Mouse (Mus musculus) lung, embryonic 15.5 days (tissue): ENCODE data around the gene Thada. TPM values are rescaled to one million over a fixed set of nuclear protein-coding genes. Genes with fewer than 3 reads are reported as not detected.
"Not testable (repeated sequence)": the region's sequence is repeated elsewhere in the genome, so short reads cannot be mapped to it uniquely, and the experiment has no call there.

Experiments
- ATAC-seq: fragments of 200-750 bp; cut with Nextera tagmentation; 2 replicates; pipeline ENCODE4 v1.8.0; 2017; ENCODE audit warnings: moderate number of reproducible peaks, borderline replicate concordance; ENCODE audit not compliant: low FRiP score, low TSS enrichment; ENCODE audit errors: extremely low read depth
- H3K27ac ChIP-seq: fragments of 300-500 bp; sonication (generic); 2 replicates; pipeline ENCODE4 v1.5.1; 2015; ENCODE audit warnings: moderate library complexity, mild to moderate bottlenecking, inconsistent platforms
- H3K27me3 ChIP-seq: fragments of 300-500 bp; sonication (generic); 2 replicates; pipeline ENCODE4 v1.6.1; 2015; ENCODE audit warnings: inconsistent platforms
- H3K36me3 ChIP-seq: fragments of 300-500 bp; sonication (generic); 2 replicates; pipeline ENCODE4 v1.6.1; 2015; ENCODE audit warnings: inconsistent platforms
- H3K4me1 ChIP-seq: fragments of 300-500 bp; sonication (generic); 2 replicates; pipeline ENCODE4 v1.6.1; 2015; ENCODE audit warnings: inconsistent platforms
- H3K4me2 ChIP-seq: fragments of 300-500 bp; sonication (generic); 2 replicates; pipeline ENCODE4 v1.6.1; 2015; ENCODE audit warnings: inconsistent platforms, mild to moderate bottlenecking, moderate library complexity
- H3K4me3 ChIP-seq: fragments of 300-500 bp; sonication (generic); 2 replicates; pipeline ENCODE4 v1.5.1; 2015; ENCODE audit warnings: mild to moderate bottlenecking, inconsistent platforms
- H3K9ac ChIP-seq: fragments of 300-500 bp; sonication (generic); 2 replicates; pipeline ENCODE4 v1.6.1; 2015; ENCODE audit warnings: inconsistent platforms
- H3K9me3 ChIP-seq: fragments of 300-500 bp; sonication (generic); 2 replicates; pipeline ENCODE4 v1.6.1; 2016; ENCODE audit warnings: inconsistent platforms
- WGBS: fragments of 180-500 bp; shearing (Covaris S2); methylation state at CpG from one replicate; pipeline ENCODE4 v1.1.7; 2015; 5-methylcytosine and 5-hydroxymethylcytosine counted together
- polyA plus RNA-seq: library from polyadenylated mRNA; unstranded; fragments of >200 nt; fragmentation: Nextera tagmentation; extraction: Ambion mirVana; gene quantifications from 2 replicates; pipeline ENCODE4 v1.2.1, GENCODE M21; 2015

Thada gene
- polyA plus RNA-seq, 1 experiment from 2014 or later, result 10.0 TPM

GRCm38 (mm10) chr17:84238174-84238573 lies 227.8 kb downstream of the Thada start:
- Histone ChIP-seq H3K9ac (no peak overlapping the region), H3K36me3 (no peaks in the 10 kb centered on the region), H3K27me3 (no peaks in the 10 kb centered on the region), H3K27ac (no peak overlapping the region), H3K9me3 (no peaks in the 10 kb centered on the region), H3K4me3 (no peak overlapping the region), H3K4me2 (no peak overlapping the region), H3K4me1 (peaks cover 6% of the 10 kb centered on the region; the same call in 1 of the 2 replicates)
- no peak for ATAC-seq
- 39% methylated on average over 1 of the region's 1 CpGs for WGBS

DNA sequence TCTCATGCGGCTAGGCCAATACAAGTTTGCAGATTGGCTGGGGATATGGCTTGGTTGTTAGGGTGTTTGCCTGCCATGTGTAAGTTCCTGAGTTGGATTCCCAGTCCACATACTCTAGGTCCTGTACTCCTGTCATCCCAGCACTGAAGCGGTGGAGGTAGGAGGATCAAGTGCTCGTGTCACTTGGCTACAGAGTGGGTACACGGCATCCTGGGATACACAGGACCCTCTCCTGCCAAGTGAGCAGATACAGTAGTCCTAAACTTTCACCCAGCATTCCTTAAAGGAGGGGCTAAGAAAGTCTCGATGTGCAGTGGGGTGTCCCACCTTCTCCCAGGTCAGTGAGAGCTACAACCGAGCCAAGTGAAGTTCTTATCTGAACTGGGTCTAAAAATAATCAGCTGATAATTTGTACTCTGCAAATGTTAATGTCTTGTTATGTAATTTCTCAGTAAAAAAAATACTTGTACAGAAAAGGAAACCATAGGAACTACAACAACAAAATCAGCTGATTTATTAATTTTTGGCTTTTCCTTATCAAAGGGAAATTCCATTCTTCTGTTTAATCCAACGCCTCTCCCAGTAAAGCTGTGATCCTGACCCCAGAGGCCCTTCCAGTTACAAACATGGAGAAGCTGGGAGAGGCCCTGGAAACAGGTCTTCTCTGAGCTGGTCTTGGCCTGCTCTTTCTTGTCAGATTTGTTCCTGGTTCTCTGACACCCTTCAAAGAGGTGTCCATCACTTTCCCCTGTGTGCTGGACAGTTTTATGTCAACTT lies 229.0 kb downstream of the Thada start:
- ATAC-seq, result no peak
- Histone ChIP-seq H3K4me1 (peaks cover 6% of the 10 kb centered on the region; the same call in 1 of the 2 replicates), H3K36me3 (no peaks in the 10 kb centered on the region), H3K4me3 (no peak overlapping the region), H3K4me2 (no peak overlapping the region), H3K27ac (no peak overlapping the region), H3K9me3 (no peaks in the 10 kb centered on the region), H3K27me3 (no peaks in the 10 kb centered on the region), H3K9ac (no peak overlapping the region)
- 46% methylated on average over 7 of the region's 7 CpGs for WGBS

- WGBS, result 74% methylated on average over 4 of the region's 4 CpGs
These were observed 230.5 kb downstream of the Thada start for GRCm38 (mm10) chr17:84235399-84235928.

GRCm38 (mm10) chr17:84234785-84235184 lies 231.2 kb downstream of the Thada start:
- not testable (repeated sequence) for H3K4me2 ChIP-seq, ATAC-seq, H3K27ac ChIP-seq, H3K4me1 ChIP-seq, H3K9ac ChIP-seq, H3K27me3 ChIP-seq, H3K36me3 ChIP-seq, H3K9me3 ChIP-seq, H3K4me3 ChIP-seq
- WGBS, result 87% methylated on average over 2 of the region's 4 CpGs

More at GRCm38 (mm10) chr17:84235399-84235928, 230.5 kb downstream of the Thada start:
- Histone ChIP-seq H3K9me3 (no peaks in the 10 kb centered on the region), H3K9ac (no peak overlapping the region), H3K27ac (no peak overlapping the region), H3K4me2 (no peak overlapping the region), H3K27me3 (no peaks in the 10 kb centered on the region), H3K36me3 (no peaks in the 10 kb centered on the region), H3K4me3 (no peak overlapping the region), H3K4me1 (peaks cover 6% of the 10 kb centered on the region; the same call in 1 of the 2 replicates)
- no peak for ATAC-seq

DNA sequence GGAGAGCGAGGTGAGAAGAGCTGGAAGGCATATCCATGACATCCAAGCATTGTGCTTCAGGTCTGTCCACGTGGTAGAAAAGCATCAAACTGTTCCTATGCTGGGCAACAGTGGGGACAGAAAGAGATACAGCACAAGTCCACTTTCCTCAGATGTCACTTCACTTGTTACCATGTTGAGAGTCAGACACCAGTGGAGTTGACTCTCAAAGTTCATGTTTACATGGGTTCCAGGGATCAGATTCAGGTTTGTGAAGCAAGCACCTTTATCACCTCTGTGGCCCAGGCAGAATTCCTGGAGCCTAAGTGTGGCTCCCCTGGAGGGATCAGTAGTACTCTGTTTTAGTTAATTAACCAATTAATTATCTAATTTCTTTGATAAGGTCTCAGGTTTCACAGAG lies 232.2 kb downstream of the Thada start:
- no peak overlapping the region for H3K9ac ChIP-seq
- peaks cover 6% of the 10 kb centered on the region; the same call in 1 of the 2 replicates for H3K36me3 ChIP-seq
- ATAC-seq, result no peak
- H3K27ac ChIP-seq, result no peak overlapping the region
- 74% methylated on average over 2 of the region's 2 CpGs for WGBS
- no peak overlapping the region for H3K4me2 ChIP-seq
- no peaks in the 10 kb centered on the region for H3K27me3 ChIP-seq
- peaks cover 6% of the 10 kb centered on the region; the same call in 1 of the 2 replicates for H3K4me1 ChIP-seq
- no peak overlapping the region for H3K4me3 ChIP-seq
- H3K9me3 ChIP-seq, result no peaks in the 10 kb centered on the region

DNA sequence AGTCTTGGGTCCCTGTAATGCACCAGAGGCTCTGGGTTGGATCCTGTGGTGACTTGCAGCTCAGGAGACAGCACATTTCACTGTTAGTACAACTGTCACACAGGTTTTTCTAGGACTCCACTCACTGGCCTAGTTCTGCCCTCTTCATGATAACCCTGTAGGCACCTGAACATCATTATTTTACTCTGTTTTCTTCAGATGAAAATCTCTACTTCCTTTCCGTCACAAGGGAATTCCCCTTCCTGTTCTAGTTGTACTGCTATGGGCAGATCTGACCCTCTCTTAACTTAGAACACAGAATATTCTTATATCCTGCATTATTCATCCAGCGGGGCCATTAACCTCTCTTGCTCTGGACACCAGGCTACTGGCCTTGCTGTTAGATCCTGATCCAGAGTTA lies 234.6 kb downstream of the Thada start:
- H3K27ac ChIP-seq, result no peak overlapping the region
- H3K4me3 ChIP-seq, result no peak overlapping the region
- no peaks in the 10 kb centered on the region for H3K9me3 ChIP-seq
- no peak overlapping the region for H3K4me2 ChIP-seq
- H3K36me3 ChIP-seq, result peaks cover 9% of the 10 kb centered on the region
- no peak for ATAC-seq
- no peaks in the 10 kb centered on the region for H3K27me3 ChIP-seq
- 90% methylated on average over 2 of the region's 2 CpGs for WGBS
- no peaks in the 10 kb centered on the region for H3K4me1 ChIP-seq
- H3K9ac ChIP-seq, result no peak overlapping the region

DNA sequence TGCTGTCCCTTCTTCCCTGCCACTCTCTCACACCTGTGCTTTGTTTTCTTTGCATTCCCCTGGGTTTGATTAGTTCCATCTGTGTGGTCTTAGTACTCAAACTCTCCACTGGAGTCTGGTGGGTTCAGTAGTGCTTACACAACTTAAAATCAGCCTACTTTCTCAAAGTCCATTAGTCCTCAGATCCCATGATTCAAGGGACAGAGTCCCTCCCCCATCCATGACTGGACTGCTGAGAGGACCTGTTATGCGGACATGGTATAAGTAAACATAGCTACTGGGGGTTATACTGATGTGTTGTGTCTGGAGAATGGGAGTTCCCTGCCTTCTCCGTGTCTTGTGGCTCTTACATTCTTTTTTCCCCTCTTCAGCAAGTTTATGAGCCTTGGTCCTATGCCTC lies 237.8 kb downstream of the Thada start:
- Histone ChIP-seq H3K9me3 (no peaks in the 10 kb centered on the region), H3K27me3 (no peaks in the 10 kb centered on the region), H3K4me3 (no peak overlapping the region), H3K4me1 (no peaks in the 10 kb centered on the region), H3K36me3 (peaks cover 12% of the 10 kb centered on the region), H3K27ac (no peak overlapping the region), H3K9ac (no peak overlapping the region), H3K4me2 (no peak overlapping the region)
- 57% methylated on average over 2 of the region's 2 CpGs for WGBS
- no peak for ATAC-seq

GRCm38 (mm10) chr17:84226681-84227080 lies 239.3 kb downstream of the Thada start:
- Histone ChIP-seq H3K9me3 (no peaks in the 10 kb centered on the region), H3K36me3 (peaks cover 15% of the 10 kb centered on the region), H3K27me3 (no peaks in the 10 kb centered on the region), H3K4me2 (no peak overlapping the region), H3K4me3 (no peak overlapping the region), H3K9ac (no peak overlapping the region), H3K4me1 (no peaks in the 10 kb centered on the region), H3K27ac (no peak overlapping the region)
- WGBS, result 55% methylated on average over 6 of the region's 6 CpGs
- no peak for ATAC-seq

DNA sequence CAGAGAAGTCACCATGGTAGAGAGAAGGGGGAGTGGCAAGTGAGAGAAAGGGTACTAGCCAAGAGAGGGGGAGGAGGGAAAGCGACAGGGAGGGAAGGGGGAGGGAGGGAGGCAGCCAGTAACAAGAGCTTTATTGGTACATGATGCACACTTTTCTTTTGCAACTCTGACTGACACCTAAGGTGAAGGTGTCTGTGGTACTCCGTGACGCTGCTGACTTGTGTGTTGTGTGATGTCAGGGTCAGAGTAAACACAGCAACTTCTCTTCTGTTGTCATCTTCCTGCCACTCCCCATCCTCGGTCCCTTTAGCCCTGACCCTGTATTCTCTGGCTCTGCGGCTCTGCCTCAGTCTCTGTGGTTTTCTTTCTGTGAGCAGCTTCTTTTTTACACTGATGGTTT lies 239.8 kb downstream of the Thada start:
- H3K27me3 ChIP-seq, result no peaks in the 10 kb centered on the region
- H3K4me1 ChIP-seq, result no peaks in the 10 kb centered on the region
- H3K9ac ChIP-seq, result no peak overlapping the region
- no peak overlapping the region for H3K4me2 ChIP-seq
- no peak for ATAC-seq
- H3K9me3 ChIP-seq, result no peaks in the 10 kb centered on the region
- peaks cover 19% of the 10 kb centered on the region for H3K36me3 ChIP-seq
- 50% methylated on average over 5 of the region's 5 CpGs for WGBS
- no peak overlapping the region for H3K27ac ChIP-seq
- no peak overlapping the region for H3K4me3 ChIP-seq

- no peak overlapping the region for H3K4me3 ChIP-seq
- H3K36me3 ChIP-seq, result peaks cover 29% of the 10 kb centered on the region
- 63% methylated on average over 15 of the region's 15 CpGs for WGBS
- H3K27me3 ChIP-seq, result no peaks in the 10 kb centered on the region
- no peak overlapping the region for H3K27ac ChIP-seq
- no peaks in the 10 kb centered on the region for H3K4me1 ChIP-seq
- no peak overlapping the region for H3K4me2 ChIP-seq
- H3K9me3 ChIP-seq, result no peaks in the 10 kb centered on the region
- no peak for ATAC-seq
- H3K9ac ChIP-seq, result no peak overlapping the region
These were observed 241.7 kb downstream of the Thada start for GRCm38 (mm10) chr17:84224217-84224887.

DNA sequence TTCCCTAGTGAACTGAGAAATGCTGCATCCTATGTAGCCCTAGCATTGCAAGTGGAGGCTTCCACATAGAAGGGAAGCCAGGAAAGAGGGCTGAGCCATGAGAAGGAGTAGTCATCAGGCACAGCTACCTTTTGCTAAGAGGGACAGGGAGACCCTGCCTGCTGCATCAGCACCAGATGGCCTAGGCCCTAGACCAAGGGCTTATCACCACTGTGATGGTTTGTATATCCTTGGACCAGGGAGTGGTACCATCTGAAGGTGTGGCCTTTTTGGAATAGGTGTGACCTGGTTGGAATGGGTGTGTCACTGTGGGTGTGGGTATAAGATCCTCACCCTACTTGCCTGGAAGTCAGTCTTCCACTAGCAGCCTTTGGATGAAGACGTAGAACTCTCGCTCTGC lies 247.2 kb downstream of the Thada start:
- not testable (repeated sequence) for ATAC-seq, H3K4me3 ChIP-seq, H3K27me3 ChIP-seq, H3K27ac ChIP-seq, H3K9me3 ChIP-seq, H3K9ac ChIP-seq, H3K4me1 ChIP-seq, H3K4me2 ChIP-seq
- 100% methylated on average over 2 of the region's 2 CpGs for WGBS
- H3K36me3 ChIP-seq, result peaks cover 20% of the 10 kb centered on the region

- H3K4me3 ChIP-seq, result no peak overlapping the region
- H3K9me3 ChIP-seq, result no peaks in the 10 kb centered on the region
- WGBS, result 76% methylated on average over 3 of the region's 3 CpGs
- no peak overlapping the region for H3K27ac ChIP-seq
- peaks cover 20% of the 10 kb centered on the region for H3K36me3 ChIP-seq
- H3K4me2 ChIP-seq, result no peak overlapping the region
- no peaks in the 10 kb centered on the region for H3K27me3 ChIP-seq
- no peak overlapping the region for H3K9ac ChIP-seq
- H3K4me1 ChIP-seq, result no peaks in the 10 kb centered on the region
- ATAC-seq, result no peak
These were observed 248.3 kb downstream of the Thada start for GRCm38 (mm10) chr17:84217696-84218095.
